9 mouse cellular contexts compared by ENCODE assay signal in the genomic region with DNA sequence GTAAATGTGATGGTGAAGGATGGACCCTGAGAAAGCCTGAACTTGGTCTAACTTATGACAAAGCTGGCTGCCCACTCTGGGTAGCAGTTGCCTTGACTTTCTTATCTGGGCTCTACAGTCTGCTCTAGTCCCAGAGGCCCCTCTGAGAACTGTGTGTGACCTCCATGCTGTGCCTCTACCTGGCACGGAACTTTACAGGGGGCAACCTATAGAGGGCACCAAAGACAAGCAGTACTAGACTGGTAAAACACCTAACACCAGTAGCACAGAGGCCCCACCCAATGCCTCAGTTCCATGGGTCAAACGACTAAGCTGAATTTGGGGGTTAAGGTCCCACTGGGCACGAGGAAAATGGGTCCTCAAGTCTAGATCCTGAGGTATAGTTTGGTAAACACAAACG. TPM values are rescaled to one million over a fixed set of nuclear protein-coding genes. Genes with fewer than 3 reads are reported as not detected.
DNase-seq lines count a peak whose midpoint lies in the region; ATAC-seq lines count a peak whose summit lies in the region.
"Had no signal": no experiment of that assay in that cellular context is flagged by ENCODE, and none has a peak within 500 bp of the region (broad histone marks: within the 10 kb centered on the region; RNA-seq: fewer than 3 reads in every experiment).

No protein-coding gene starts in this region.

- H3K9ac ChIP-seq in midbrain, embryonic 15.5 days, result no peak overlapping the region
- H3K9ac ChIP-seq: neural tube, embryonic 12.5 days had no signal

- intact Hi-C loops in heart, postnatal 10 days (cut with DNase I), result loop anchor here (5.0 kb wide), 1 partner anchor 81 kb away; no protein-coding TSS in a partner anchor

- 85% methylated on average over 4 of the region's 4 CpGs for WGBS in midbrain, embryonic 15.5 days

- no peak overlapping the region for H3K4me3 ChIP-seq in midbrain, embryonic 15.5 days
- H3K4me3 ChIP-seq: neural tube, embryonic 12.5 days had no signal

- no peaks in the 10 kb centered on the region for H3K9me3 ChIP-seq in midbrain, embryonic 15.5 days
- H3K9me3 ChIP-seq: neural tube, embryonic 12.5 days had no signal

- no peaks in the 10 kb centered on the region for H3K27me3 ChIP-seq in midbrain, embryonic 15.5 days (replicated peaks)
- H3K27me3 ChIP-seq: neural tube, embryonic 12.5 days had no signal

- H3K36me3 ChIP-seq in midbrain, embryonic 15.5 days (replicated peaks), result peaks cover 93% of the 10 kb centered on the region

- no peaks in the 10 kb centered on the region for H3K4me1 ChIP-seq in midbrain, embryonic 15.5 days
- H3K4me1 ChIP-seq: neural tube, embryonic 12.5 days had no signal

- peak; percentile 22 to 23 for DNase-seq in heart, postnatal 10 days
- no peak for DNase-seq in heart, adult 8-10 months (ENCODE audit: low spot score)
- DNase-seq in NIH3T3 (ENCODE audit: low read depth), result peak; percentile 62
- DNase-seq in kidney, postnatal 36 days, result peak; percentile 35 to 69
- DNase-seq in spleen, postnatal 36 days (ENCODE audit: low spot score in 2 of 2), result peak; percentile 33 to 54
- DNase-seq in cerebellum, postnatal 25 days, result no peak
- DNase-seq in ovary, postnatal 14 days (ENCODE audit: low spot score), result no peak

- H3K27ac ChIP-seq in midbrain, embryonic 15.5 days, result no peak overlapping the region
- H3K27ac ChIP-seq: neural tube, embryonic 12.5 days had no signal

- ATAC-seq in midbrain, embryonic 15.5 days (replicated peaks), result no peak

- H3K4me2 ChIP-seq in midbrain, embryonic 15.5 days, result no peak overlapping the region
- H3K4me2 ChIP-seq: neural tube, embryonic 12.5 days had no signal

RNA-seq across cellular contexts. Expression of a gene that starts 17.7 kb away (rescaled TPM):
- total RNA-seq in heart, postnatal 10 days (2021), result 100 to 1,000 TPM; 109 to 113 TPM
- 100 to 1,000 TPM; 106 to 121 (median 110) TPM for total RNA-seq in heart, adult 8-10 months (2022)
- polyA plus RNA-seq in midbrain, embryonic 15.5 days (2015; fragmentation: Nextera tagmentation; extraction: Ambion mirVana), result 245 and 249 TPM in 2 replicates

RNA-seq across cellular contexts. Expression of a gene that starts 28.2 kb away (rescaled TPM):
- 10 to 100 TPM; 13.2 to 13.9 TPM for total RNA-seq in heart, postnatal 10 days (2021)
- 1 to 10 TPM; 7.0 to 7.4 (median 7.1) TPM for total RNA-seq in heart, adult 8-10 months (2022)
- polyA plus RNA-seq in midbrain, embryonic 15.5 days (2015; fragmentation: Nextera tagmentation; extraction: Ambion mirVana), result 49.1 and 50.5 TPM in 2 replicates

RNA-seq across cellular contexts. Expression of a gene that starts 36.6 kb away (rescaled TPM):
- total RNA-seq in heart, postnatal 10 days (2021), result 1 to 10 TPM; 1.7 to 1.8 TPM
- total RNA-seq in heart, adult 8-10 months (2022), result 1 to 10 TPM; 3.7 to 5.7 (median 4.8) TPM
- polyA plus RNA-seq in midbrain, embryonic 15.5 days (2015; fragmentation: Nextera tagmentation; extraction: Ambion mirVana), result 15.3 and 16.8 TPM in 2 replicates

RNA-seq across cellular contexts. Expression of a gene that starts 43.5 kb away (rescaled TPM):
- total RNA-seq in heart, postnatal 10 days (2021), result 10 to 100 TPM; 28.9 to 30.6 TPM
- 10 to 100 TPM; 10.8 to 14.5 (median 12.3) TPM for total RNA-seq in heart, adult 8-10 months (2022)
- 73.4 and 78.1 TPM in 2 replicates for polyA plus RNA-seq in midbrain, embryonic 15.5 days (2015; fragmentation: Nextera tagmentation; extraction: Ambion mirVana)

RNA-seq across cellular contexts. Expression of a gene that starts 47.7 kb away (rescaled TPM):
- 1 to 10 TPM; 6.5 to 7.2 TPM for total RNA-seq in heart, postnatal 10 days (2021)
- 1 to 10 TPM; 3.4 to 6.0 (median 4.8) TPM for total RNA-seq in heart, adult 8-10 months (2022)
- 6.8 and 7.3 TPM in 2 replicates for polyA plus RNA-seq in midbrain, embryonic 15.5 days (2015; fragmentation: Nextera tagmentation; extraction: Ambion mirVana)

Comparison
In these comparisons a context has a peak if more than half of its experiments do, and no peak if none do; other contexts are left out.
1. DNase-seq: peak in heart, postnatal 10 days (2 of 2), NIH3T3 (single experiment), kidney, postnatal 36 days (2 of 2) and spleen, postnatal 36 days (2 of 2); none in heart, adult 8-10 months (single experiment), cerebellum, postnatal 25 days (0 of 2) and ovary, postnatal 14 days (single experiment).